Mouse (Mus musculus) megakaryocyte, embryonic 14.5 days (primary cell): ENCODE data around the gene Ythdf2. TPM values are rescaled to one million over a fixed set of nuclear protein-coding genes. Genes with fewer than 3 reads are reported as not detected.

Source experiments
- H3K27me3 ChIP-seq: replicated peaks from 2 replicates; pipeline ENCODE3; 2012; ENCODE audit warnings: inconsistent platforms
- H3K36me3 ChIP-seq: replicated peaks from 2 replicates; pipeline ENCODE3; 2012; ENCODE audit warnings: low read length, inconsistent platforms, mixed read lengths
- H3K4me1 ChIP-seq: 2 replicates; pipeline ENCODE4 v1.6.1; 2012; ENCODE audit warnings: inconsistent platforms
- H3K4me3 ChIP-seq: replicated peaks from 2 replicates; pipeline ENCODE3; 2012; ENCODE audit warnings: moderate library complexity, mild to moderate bottlenecking, inconsistent platforms
- H3K9me3 ChIP-seq: 2 replicates; pipeline ENCODE4 v1.6.1; 2012; ENCODE audit warnings: inconsistent platforms
- FLI1 ChIP-seq: IDR thresholded peaks from 2 replicates; pipeline ENCODE4 v1.6.1; 2012; ENCODE audit warnings: low read length, inconsistent platforms, mixed read lengths
- GATA1 ChIP-seq: IDR thresholded peaks from 3 replicates; pipeline ENCODE4 v1.6.1; 2012; ENCODE audit warnings: mixed read lengths, low read length, inconsistent platforms, borderline replicate concordance
- polyA plus RNA-seq: library from polyadenylated mRNA; stranded (reverse); fragments of >175 nt; gene quantifications from 2 replicates; pipeline ENCODE4 v1.2.3, GENCODE M21; 2012; ENCODE audit warnings: low replicate concordance; ENCODE audit not compliant: insufficient read depth

The Ythdf2 gene
- polyA plus RNA-seq, result 15.8 and 21.1 TPM in 2 replicates

DNA sequence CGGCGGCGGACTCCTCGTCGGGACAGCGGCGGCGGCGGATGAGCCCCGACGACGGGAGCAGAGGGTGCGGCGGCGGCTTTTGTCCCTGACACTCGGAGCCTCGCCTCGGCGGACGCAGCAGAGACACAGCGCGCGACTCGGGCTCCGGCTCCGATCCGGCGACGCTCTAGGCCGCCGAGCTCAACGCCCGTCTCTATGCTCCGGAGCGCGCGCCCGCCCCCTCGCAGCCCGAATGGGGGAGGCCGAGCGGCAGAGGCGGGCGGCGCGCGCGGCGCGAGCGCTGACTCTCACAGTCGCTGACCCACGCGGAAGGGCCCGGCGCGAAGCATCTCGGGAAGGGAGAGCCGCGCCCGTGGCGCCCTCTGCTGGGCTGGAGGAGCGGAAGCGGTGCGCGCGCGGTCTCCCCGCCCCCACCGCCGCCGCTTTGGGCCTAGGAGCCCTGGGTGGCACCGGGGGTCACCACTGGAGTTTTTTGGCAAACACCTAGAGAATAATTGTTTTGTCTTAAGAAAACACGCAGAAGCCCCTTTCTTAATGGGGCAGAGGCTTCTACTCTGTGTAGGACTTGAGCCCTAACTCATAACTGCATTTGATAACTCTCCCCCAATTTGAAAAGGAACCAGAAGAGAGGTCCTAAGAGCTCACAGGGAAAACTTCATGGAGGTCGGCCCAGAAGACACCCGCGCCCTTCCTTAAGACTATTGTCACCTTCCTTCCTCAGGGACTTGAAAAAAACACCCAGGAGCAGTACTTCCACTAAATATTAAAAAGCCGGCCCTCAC is at the start of gene Ythdf2:
Gene Ythdf2 (minus strand): TSS at position 351 of the 782 bp plus-strand sequence.
- Histone ChIP-seq H3K9me3 (no peaks in the 10 kb centered on the region), H3K4me3 (peak within 1 kb of the TSS; percentile 98), H3K4me1 (peaks cover 73% of the 10 kb centered on the region), H3K27me3 (no peaks in the 10 kb centered on the region), H3K36me3 (peaks cover 29% of the 10 kb centered on the region)
- TF ChIP-seq GATA1 (no peak), FLI1 (no peak)

DNA sequence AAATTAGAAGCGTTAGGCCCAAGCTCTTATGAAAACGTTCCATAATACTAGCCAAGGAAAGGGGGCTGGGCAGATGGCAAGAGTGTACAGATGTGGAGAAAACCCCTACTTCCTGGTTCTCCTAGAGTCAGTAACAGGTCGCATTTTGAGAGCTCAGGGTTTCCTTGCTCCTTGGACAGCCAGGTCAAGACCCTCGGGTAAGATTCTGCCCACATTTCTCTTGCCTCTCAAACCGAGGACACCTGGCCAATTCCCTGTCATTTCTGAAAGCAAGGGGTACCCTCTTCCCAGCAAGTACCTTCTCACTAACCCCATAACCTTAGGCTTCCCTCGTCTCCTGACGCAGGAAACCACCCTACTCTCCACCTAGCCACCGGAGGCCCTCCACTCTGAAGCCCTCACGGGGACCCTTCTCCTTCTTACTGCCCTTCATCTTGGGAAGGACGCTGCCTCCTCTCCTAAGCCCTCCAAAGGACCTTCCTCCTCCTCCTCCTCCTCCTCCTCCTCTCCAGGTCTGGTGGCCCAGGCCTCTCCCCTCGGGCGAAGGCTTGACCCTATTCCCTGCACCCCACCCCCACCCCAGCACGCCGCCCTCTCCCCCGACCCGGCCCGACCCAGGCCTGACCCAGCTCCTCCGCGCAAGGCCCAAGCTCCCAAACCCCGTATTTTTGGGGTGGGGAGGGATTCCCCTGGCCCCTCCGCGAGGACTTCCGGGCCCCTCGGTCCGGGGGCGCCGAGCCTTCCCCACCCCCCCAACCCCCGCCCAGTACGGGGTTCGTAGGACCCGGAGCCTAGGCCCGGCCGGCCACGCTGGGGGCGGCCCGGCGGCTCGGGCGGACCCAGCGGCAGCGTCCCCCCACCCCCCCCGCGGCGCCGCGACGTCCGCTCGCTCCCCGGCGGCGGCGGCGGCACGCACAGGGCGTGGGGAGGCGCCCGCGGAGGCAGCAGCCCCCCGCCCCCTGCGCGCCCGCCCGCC is 48.6 kb upstream of the Ythdf2 start:
- H3K4me1 ChIP-seq, result peaks cover 58% of the 10 kb centered on the region
- no peaks in the 10 kb centered on the region for H3K9me3 ChIP-seq
- TF ChIP-seq FLI1, result no peak
- no peak for TF ChIP-seq GATA1

DNA sequence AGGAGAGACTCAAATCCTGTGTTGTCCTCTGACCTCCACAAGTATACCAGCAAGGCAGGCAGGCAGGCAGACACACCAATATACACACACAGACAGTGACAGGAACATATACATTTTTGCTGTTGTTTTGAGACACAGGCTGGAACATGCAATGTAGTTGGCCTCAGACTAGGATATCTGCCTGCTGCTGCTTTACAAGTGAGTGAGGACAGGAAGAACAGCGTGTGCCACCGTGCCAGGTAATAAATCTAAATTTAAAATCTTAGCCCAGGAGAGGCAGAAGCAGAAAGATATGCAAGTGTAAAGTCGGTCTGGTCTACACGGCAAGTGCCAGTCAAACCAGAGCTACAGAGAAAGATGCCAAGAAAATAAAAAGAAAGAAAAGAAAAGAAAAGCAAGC is 47.1 kb upstream of the Ythdf2 start:
- no peak for TF ChIP-seq FLI1
- TF ChIP-seq GATA1, result no peak
- peaks cover 19% of the 10 kb centered on the region for H3K36me3 ChIP-seq
- H3K27me3 ChIP-seq, result no peaks in the 10 kb centered on the region
- H3K9me3 ChIP-seq, result no peaks in the 10 kb centered on the region
- peak overlapping the region; percentile 92 for H3K4me3 ChIP-seq
- H3K4me1 ChIP-seq, result peaks cover 65% of the 10 kb centered on the region

More for the DNA sequence above, 48.6 kb upstream of the Ythdf2 start:
- Histone ChIP-seq H3K36me3 (peaks cover 19% of the 10 kb centered on the region), H3K4me3 (peak overlapping the region; percentile 92), H3K27me3 (no peaks in the 10 kb centered on the region)

DNA sequence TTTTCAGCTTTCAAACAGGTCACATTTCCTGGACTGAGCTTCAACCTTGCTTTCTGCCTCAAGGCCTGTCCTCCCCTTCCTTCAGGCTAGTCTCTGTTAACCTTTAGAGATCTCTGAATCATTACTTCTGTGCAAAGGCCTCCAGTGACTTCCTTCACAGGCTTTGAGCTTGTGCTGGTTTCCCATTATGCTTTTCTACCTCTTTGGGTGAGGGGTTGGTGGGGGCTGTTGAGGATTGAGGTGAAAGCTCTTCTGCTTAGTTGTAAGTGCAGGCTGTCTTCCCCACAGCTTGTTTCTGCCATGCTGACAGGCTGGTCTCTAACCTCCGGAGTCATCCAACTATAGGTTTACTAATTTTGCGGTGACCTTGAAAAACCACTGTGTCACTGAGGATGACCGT is 44.3 kb upstream of the Ythdf2 start:
- H3K36me3 ChIP-seq, result peaks cover 34% of the 10 kb centered on the region
- H3K4me3 ChIP-seq, result no peak overlapping the region
- no peaks in the 10 kb centered on the region for H3K27me3 ChIP-seq
- H3K4me1 ChIP-seq, result peaks cover 70% of the 10 kb centered on the region
- TF ChIP-seq FLI1 (no peak), GATA1 (no peak)
- no peaks in the 10 kb centered on the region for H3K9me3 ChIP-seq

DNA sequence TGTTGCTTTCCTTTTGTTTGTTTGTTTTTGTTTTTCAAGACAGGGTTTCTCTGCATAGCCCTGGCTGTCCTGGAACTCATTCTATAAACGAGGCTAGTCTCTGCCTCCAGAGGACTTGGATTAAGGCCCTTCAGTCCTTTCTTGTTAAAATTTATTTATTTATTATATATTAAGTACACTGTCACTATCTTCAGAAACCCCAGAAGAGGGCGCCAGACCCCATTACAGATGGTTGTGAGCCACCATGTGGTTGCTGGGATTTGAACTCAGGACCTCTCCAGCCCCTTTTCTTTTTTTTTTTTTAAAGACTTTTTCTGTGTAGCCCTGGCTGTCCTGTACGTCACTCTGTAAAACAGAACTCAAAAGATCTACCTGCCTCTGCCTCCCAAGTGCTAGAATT is 42.9 kb upstream of the Ythdf2 start:
- Histone ChIP-seq H3K36me3 (peaks cover 48% of the 10 kb centered on the region), H3K4me1 (peaks cover 70% of the 10 kb centered on the region), H3K4me3 (no peak overlapping the region), H3K9me3 (no peaks in the 10 kb centered on the region), H3K27me3 (no peaks in the 10 kb centered on the region)
- TF ChIP-seq GATA1 (no peak), FLI1 (no peak)

DNA sequence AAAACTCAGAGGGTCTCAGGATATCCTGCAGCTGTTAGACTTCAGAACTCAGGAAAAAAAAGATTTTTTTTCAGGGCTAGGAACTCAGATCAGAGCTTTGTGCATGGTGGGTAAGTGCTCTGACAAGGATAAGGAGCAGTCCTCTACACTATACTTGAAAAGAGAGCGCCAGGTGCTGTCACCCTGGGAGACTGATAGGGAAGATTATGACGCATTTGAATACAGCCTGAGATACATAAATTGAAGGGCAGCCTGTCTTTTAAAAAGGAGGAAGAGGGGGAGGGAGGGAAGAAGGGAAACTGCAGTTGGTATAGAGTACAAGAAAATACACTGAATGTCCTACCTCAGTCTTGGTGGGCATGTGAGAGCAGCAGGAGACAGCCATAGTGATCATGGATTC is 41.5 kb upstream of the Ythdf2 start:
- Histone ChIP-seq H3K36me3 (peaks cover 56% of the 10 kb centered on the region), H3K9me3 (no peaks in the 10 kb centered on the region), H3K4me1 (peaks cover 65% of the 10 kb centered on the region), H3K4me3 (peak overlapping the region; percentile 57), H3K27me3 (no peaks in the 10 kb centered on the region)
- TF ChIP-seq FLI1 (no peak), GATA1 (no peak)

DNA sequence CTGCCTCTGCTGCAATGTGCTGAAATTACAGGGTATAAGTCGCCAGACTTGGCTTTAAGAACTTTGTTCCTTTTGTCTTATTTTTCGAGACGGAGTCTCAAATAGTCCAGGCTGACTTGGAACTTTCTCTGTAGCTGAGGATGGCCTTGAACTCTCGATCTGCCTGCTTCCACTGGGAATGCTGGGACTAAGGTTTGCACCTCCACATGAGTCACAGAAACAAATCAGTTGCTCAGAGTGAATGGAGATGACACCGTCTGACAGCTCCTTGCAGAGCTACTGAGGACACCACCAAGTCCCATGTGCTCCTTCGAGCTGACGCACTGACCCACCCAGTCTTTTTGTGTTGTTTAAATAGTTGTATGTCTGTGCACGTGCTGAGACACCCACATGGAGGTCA is 41.0 kb upstream of the Ythdf2 start:
- peaks cover 57% of the 10 kb centered on the region for H3K36me3 ChIP-seq
- TF ChIP-seq GATA1 (no peak), FLI1 (no peak)
- H3K4me1 ChIP-seq, result peaks cover 65% of the 10 kb centered on the region
- H3K27me3 ChIP-seq, result no peaks in the 10 kb centered on the region
- H3K4me3 ChIP-seq, result no peak overlapping the region
- no peaks in the 10 kb centered on the region for H3K9me3 ChIP-seq

DNA sequence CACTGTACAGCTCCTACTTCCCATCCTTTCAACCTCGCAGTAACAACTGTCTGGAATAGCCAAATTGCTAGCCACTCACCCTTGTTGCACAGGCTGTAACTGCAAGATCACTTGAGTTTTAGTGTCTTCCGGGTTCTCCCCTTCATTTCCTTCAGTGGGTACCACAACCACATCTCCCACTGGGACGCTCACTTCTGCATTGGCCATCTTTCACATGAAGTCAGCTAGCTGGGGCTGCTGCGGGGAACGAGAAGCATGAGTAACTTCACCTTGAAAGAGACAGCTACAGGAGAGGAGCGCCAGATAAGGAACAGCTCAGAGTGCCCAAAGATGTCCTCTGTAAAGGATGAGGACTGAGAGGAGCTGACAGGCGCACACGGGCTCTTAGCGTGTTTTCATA is 39.5 kb upstream of the Ythdf2 start:
- Histone ChIP-seq H3K4me1 (peaks cover 67% of the 10 kb centered on the region), H3K36me3 (peaks cover 61% of the 10 kb centered on the region)
- no peak for TF ChIP-seq FLI1
- TF ChIP-seq GATA1, result no peak

DNA sequence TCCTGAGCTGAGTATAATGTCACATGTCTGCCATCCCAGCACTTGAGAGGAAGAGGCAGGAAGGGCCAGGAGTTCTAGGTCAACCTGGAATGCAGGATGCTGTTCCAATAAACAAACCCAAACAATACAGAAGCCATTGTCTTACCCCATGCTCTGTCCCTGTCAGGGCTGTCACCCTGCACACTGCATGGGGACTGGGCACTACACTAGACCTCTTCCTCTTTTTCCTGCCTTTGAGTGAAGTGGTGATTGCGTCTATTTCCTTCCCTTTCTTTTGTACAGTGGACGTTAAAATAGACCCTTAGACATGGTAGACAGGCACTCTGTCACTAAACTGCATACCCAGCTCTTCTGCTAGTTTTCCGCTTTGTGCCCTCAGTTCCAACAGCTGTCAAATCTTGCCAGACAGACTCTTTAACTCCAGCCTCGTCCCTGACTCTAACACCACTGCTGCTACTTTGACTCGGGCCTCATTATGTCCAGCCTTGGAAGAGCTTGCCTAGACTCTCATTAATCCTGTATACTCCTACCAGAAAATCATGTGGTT is 35.4 kb upstream of the Ythdf2 start:
- TF ChIP-seq GATA1 (no peak), FLI1 (no peak)
- peaks cover 74% of the 10 kb centered on the region for H3K36me3 ChIP-seq
- H3K9me3 ChIP-seq, result no peaks in the 10 kb centered on the region
- H3K4me3 ChIP-seq, result peak overlapping the region; percentile 53
- no peaks in the 10 kb centered on the region for H3K27me3 ChIP-seq
- H3K4me1 ChIP-seq, result peaks cover 69% of the 10 kb centered on the region

More for the DNA sequence above, 39.5 kb upstream of the Ythdf2 start:
- Histone ChIP-seq H3K27me3 (no peaks in the 10 kb centered on the region), H3K9me3 (no peaks in the 10 kb centered on the region), H3K4me3 (no peak overlapping the region)
